Mouse (Mus musculus): ENCODE data around the gene Fas. TPM values are rescaled to one million over a fixed set of nuclear protein-coding genes. Genes with fewer than 3 reads are reported as not detected.

The Fas gene
- total and polyA plus RNA-seq, 3 experiments, result 20.8 to 54.1 (median 38.3) TPM

GRCm38 (mm10) chr19:34353291-34353805, 62.9 kb downstream of the Fas start:
- dilution Hi-C loops (cut with MboI; ENCODE audit: extremely low pct_ligation_motif_present, extremely low pct_unique_long_range_greater_than_20kb, low sequenced_read_pairs), result no loop called here
- H3K9me3 ChIP-seq (replicated peaks; ENCODE audit: low read length), result no peaks in the 10 kb centered on the region
- in situ Hi-C loops (cut with MboI; ENCODE audit: low pct_ligation_motif_present, low pct_unique_long_range_greater_than_20kb, low sequenced_read_pairs), result no loop called here
- peaks cover 0 to 2% of the 10 kb centered on the region in 2 experiments; a peak in 2 of 4 replicates for H3K4me1 ChIP-seq (ENCODE audit: control insufficient read depth in 1 of 2, insufficient read depth in 2 of 2)
- H3K36me3 ChIP-seq (replicated peaks in 1 of 2; ENCODE audit: control insufficient read depth in 1 of 2, insufficient read depth in 1 of 2, low read length in 1 of 2), result no peaks in the 10 kb centered on the region
- no peaks in the 10 kb centered on the region for H3K27me3 ChIP-seq (replicated peaks)
- H3K79me2 ChIP-seq (replicated peaks; ENCODE audit: control insufficient read depth, extremely low read depth, insufficient read depth, poor library complexity, severe bottlenecking), result no peaks in the 10 kb centered on the region
- TF ChIP-seq CTCF (conservative IDR thresholded peaks at IDR 0.05 in 1 of 2, IDR thresholded peaks at IDR 0.05 in 1 of 2; ENCODE audit: low read depth in 2 of 2, low read length in 2 of 2) (no peak), SMC3 (IDR thresholded peaks at IDR 0.05; ENCODE audit: low read depth, low read length) (no peak), USF2 (conservative IDR thresholded peaks at IDR 0.05; ENCODE audit: low read depth, low read length) (no peak), TBP (conservative IDR thresholded peaks at IDR 0.05; ENCODE audit: low read depth, low read length) (no peak), MYC (IDR thresholded peaks at IDR 0.05; ENCODE audit: low read depth, low read length) (no peak), RAD21 (IDR thresholded peaks at IDR 0.05; ENCODE audit: low read depth, low read length) (no peak), POLR2AphosphoS2 (IDR thresholded peaks at IDR 0.05; ENCODE audit: low read depth, low read length) (no peak)
- H3K9ac ChIP-seq (ENCODE audit: insufficient read depth, low read depth), result no peak overlapping the region
- H3K4me3 ChIP-seq (replicated peaks in 1 of 3; ENCODE audit: low read depth in 2 of 3, low read length in 2 of 3, poor library complexity in 1 of 3), result no peak overlapping the region
- no peak overlapping the region for H3K4me2 ChIP-seq (ENCODE audit: insufficient read depth, low read depth, poor library complexity, severe bottlenecking)
- H3K27ac ChIP-seq (ENCODE audit: insufficient read depth, low read depth), result no peak overlapping the region
- no peak for DNase-seq (ENCODE audit: extremely low read depth)

- H3K4me3 ChIP-seq (replicated peaks in 1 of 3; ENCODE audit: low read depth in 2 of 3, low read length in 2 of 3, poor library complexity in 1 of 3), result no peak overlapping the region
- in situ Hi-C loops (cut with MboI; ENCODE audit: low pct_ligation_motif_present, low pct_unique_long_range_greater_than_20kb, low sequenced_read_pairs) (no loop called here), dilution Hi-C loops (cut with MboI; ENCODE audit: extremely low pct_ligation_motif_present, extremely low pct_unique_long_range_greater_than_20kb, low sequenced_read_pairs) (no loop called here)
- H3K9me3 ChIP-seq (replicated peaks; ENCODE audit: low read length), result peaks cover 7% of the 10 kb centered on the region
- H3K27ac ChIP-seq (ENCODE audit: insufficient read depth, low read depth), result no peak overlapping the region
- H3K4me1 ChIP-seq (ENCODE audit: control insufficient read depth in 1 of 2, insufficient read depth in 2 of 2), result no peaks in the 10 kb centered on the region
- H3K9ac ChIP-seq (ENCODE audit: insufficient read depth, low read depth), result no peak overlapping the region
- H3K4me2 ChIP-seq (ENCODE audit: insufficient read depth, low read depth, poor library complexity, severe bottlenecking), result no peak overlapping the region
- no peaks in the 10 kb centered on the region for H3K36me3 ChIP-seq (replicated peaks in 1 of 2; ENCODE audit: control insufficient read depth in 1 of 2, insufficient read depth in 1 of 2, low read length in 1 of 2)
- DNase-seq (ENCODE audit: extremely low read depth), result no peak
- H3K79me2 ChIP-seq (replicated peaks; ENCODE audit: control insufficient read depth, extremely low read depth, insufficient read depth, poor library complexity, severe bottlenecking), result no peaks in the 10 kb centered on the region
- H3K27me3 ChIP-seq (replicated peaks), result no peaks in the 10 kb centered on the region
- TF ChIP-seq ZC3H11A (IDR thresholded peaks at IDR 0.05; ENCODE audit: low read depth, low read length) (no peak), UBTF (IDR thresholded peaks at IDR 0.05; ENCODE audit: low read depth, low read length) (no peak), USF1 (IDR thresholded peaks at IDR 0.05; ENCODE audit: low read depth, low read length) (no peak), JUN (IDR thresholded peaks at IDR 0.05; ENCODE audit: insufficient read depth, low read depth, low read length) (no peak), MEF2A (IDR thresholded peaks at IDR 0.05; ENCODE audit: borderline replicate concordance, low read depth, low read length) (no peak), SMC3 (IDR thresholded peaks at IDR 0.05; ENCODE audit: low read depth, low read length) (no peak), NELFE (IDR thresholded peaks at IDR 0.05; ENCODE audit: low read depth, low read length) (no peak), BHLHE40 (IDR thresholded peaks at IDR 0.05; ENCODE audit: low read depth, low read length) (no peak), IRF4 (IDR thresholded peaks at IDR 0.05; ENCODE audit: low read depth, low read length) (no peak), MXI1 (IDR thresholded peaks at IDR 0.05; ENCODE audit: low read depth, low read length) (no peak), POLR2AphosphoS2 (IDR thresholded peaks at IDR 0.05; ENCODE audit: low read depth, low read length) (no peak), ETS1 (conservative IDR thresholded peaks at IDR 0.05; ENCODE audit: low read depth, low read length) (no peak), RCOR1 (conservative IDR thresholded peaks at IDR 0.05; ENCODE audit: low read depth, low read length) (no peak), MAX (IDR thresholded peaks at IDR 0.05; ENCODE audit: low read length) (no peak), PAX5 (IDR thresholded peaks at IDR 0.05; ENCODE audit: low read length) (no peak), HCFC1 (IDR thresholded peaks at IDR 0.05; ENCODE audit: low read depth, low read length) (no peak), RAD21 (IDR thresholded peaks at IDR 0.05; ENCODE audit: low read depth, low read length) (no peak)
Measured at GRCm38 (mm10) chr19:34362639-34363038, 72.2 kb downstream of the Fas start.
